Mouse (Mus musculus): Measurements from ENCODE around the gene Iqcd. TPM values are rescaled to one million over a fixed set of nuclear protein-coding genes. Genes with fewer than 3 reads are reported as not detected.

The Iqcd gene
- total RNA-seq, 2 experiments from 2014 or later: not detected

DNA sequence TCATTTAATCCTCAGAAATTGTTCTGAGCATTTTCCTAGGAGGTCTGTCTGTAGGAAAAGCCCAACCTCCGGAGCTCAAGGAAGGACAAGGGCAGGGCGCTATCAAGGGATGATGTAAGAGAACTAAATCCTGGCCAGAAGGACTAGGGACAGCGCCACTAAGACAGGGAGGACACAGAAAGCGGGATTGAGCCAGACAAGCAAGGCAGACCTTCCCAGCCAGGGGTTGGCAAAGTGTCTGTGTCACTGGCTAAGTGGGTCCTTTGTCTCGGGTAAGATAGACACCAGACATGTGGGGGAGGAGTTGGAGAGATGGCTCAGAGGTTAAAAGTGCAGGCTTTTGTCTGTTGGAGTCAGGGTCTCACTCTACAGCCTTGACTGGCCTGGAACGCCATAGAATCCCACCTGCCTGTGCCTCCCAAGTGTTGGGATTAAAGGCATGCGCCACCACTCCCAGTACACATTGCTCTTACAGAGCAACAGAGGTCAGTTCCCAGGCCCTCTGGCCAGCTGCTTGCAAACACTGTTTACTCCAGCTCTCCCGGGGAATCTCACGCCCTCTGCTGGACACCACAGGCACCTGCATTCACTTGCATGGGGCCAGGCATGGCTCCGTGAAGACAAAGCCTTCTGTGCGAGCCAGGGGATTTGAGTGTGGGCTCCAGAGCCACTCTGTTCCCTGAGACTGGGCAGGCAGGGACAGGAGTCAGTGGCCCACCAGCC is 12.3 kb downstream of the Iqcd start:
- no peak for DNase-seq

GRCm38 (mm10) chr5:120602210-120602609 is 13.4 kb downstream of the Iqcd start:
- intact Hi-C loops (cut with DNase I): loop anchor here (10.0 kb wide), 2 partner anchors 347 to 457 kb away; no protein-coding TSS in a partner anchor
- DNase-seq: no peak

More for the DNA sequence above, 12.3 kb downstream of the Iqcd start:
- intact Hi-C loops (cut with DNase I): loop anchor here (10.0 kb wide), 2 partner anchors 346 to 456 kb away; no protein-coding TSS in a partner anchor

- DNase-seq: no peak
- intact Hi-C loops (cut with DNase I): loop anchor here (10.0 kb wide), 2 partner anchors 349 to 459 kb away; no protein-coding TSS in a partner anchor
These were observed 14.7 kb downstream of the Iqcd start for GRCm38 (mm10) chr5:120603515-120603914.

GRCm38 (mm10) chr5:120604839-120605238 is 16.0 kb downstream of the Iqcd start:
- DNase-seq: peak; percentile 81 to 91
- intact Hi-C loops (cut with DNase I): loop anchor here (1.0 to 10.0 kb wide), 4 partner anchors 76 to 460 kb away; no protein-coding TSS in a partner anchor

DNA sequence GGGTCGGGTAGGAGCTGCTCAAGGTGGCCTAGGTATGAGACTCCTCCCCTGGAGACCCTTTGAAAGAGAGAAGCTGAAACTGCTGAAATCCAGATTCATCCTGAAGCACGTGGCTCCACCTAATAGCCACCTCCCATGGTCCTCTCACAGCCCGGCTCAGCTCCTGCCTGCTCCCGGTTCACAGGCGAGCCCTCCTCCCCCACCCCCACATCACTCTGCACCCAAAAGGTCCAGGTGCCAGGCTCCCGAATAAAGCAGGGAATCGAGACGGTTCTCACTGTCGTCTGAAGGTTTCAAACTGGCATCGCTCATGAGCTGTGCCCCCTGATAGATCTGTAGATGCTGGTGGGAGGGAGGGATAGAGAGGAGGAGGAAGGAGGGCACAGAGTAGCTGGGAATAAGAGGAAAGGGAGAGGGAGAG is 16.4 kb downstream of the Iqcd start:
- no peak for DNase-seq

DNA sequence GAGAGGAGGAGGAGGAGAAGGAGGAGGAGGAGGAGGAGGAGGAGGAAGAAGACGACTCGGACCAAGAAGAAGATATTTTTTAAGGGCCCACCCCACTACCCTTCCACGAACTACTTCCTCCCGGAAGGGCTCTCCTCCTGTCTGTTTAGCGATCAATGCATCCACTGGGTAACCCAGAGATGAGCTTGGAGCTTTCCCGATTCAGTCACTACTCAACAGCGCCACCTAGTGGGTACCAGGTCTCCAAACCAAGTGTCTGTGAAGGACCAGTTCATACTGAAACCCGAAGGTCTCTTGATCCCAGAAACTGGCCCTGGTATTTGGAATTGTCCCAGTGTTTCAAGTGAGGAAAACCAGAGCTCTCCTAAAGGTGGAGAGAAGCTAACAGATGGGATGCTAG is 16.9 kb downstream of the Iqcd start:
- intact Hi-C loops (cut with DNase I): loop anchor here (1.0 to 10.0 kb wide), 4 partner anchors 77 to 461 kb away; no protein-coding TSS in a partner anchor
- DNase-seq: peak; percentile 89 to 92

More for the DNA sequence above, 16.4 kb downstream of the Iqcd start:
- intact Hi-C loops (cut with DNase I): loop anchor here (1.0 to 10.0 kb wide), 4 partner anchors 76 to 460 kb away; no protein-coding TSS in a partner anchor

GRCm38 (mm10) chr5:120606590-120607200 is 17.9 kb downstream of the Iqcd start:
- intact Hi-C loops (cut with DNase I): loop anchor here (10.0 kb wide), 2 partner anchors 352 to 462 kb away; no protein-coding TSS in a partner anchor
- DNase-seq: no peak

DNA sequence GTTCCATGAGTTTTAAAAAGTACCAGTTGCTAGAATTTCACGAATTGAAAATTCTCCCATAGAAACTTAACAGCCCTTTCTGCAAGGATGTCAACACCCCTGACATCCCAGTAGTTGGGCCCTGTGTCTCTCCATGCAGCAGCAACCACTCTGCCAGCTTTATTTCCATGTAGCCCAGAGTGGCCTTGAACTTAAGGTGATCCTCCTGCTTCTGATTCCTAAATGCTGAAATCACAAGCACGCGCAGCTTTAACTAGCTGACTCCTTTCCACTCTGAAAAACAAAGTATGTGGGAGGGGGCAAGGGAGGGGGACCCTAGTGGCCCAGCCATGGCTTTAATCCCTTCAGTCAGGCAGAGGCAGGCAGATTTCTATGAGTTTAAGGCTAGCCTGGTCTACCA is 18.5 kb downstream of the Iqcd start:
- DNase-seq: no peak
- intact Hi-C loops (cut with DNase I): loop anchor here (10.0 kb wide), 2 partner anchors 353 to 463 kb away; no protein-coding TSS in a partner anchor

DNA sequence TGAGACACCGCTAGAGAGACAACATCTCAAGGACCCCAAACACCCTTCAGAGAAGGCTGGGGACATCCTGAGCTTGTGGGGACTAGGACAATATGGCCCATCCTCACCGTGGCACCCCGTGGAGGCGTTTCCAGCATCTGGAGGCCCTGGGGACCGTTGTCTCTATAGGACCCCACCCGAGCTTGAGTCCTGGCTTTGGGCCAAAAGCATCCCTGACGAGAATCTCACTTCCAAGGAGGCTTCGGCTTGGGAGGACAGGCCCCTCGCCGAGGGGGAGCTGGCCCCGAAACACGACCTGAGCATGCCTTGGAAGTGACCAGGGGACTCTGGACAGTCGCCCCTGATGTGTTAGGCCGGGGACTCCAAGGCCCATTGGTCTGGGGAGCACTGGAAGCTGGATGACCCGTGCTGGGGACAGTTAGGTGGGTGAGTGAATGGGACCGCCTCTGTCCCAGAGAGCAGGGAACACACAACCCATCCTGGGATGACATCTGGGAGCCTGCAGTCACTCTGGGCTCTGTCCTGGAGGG is 20.5 kb downstream of the Iqcd start:
- intact Hi-C loops (cut with DNase I): loop anchor here (10.0 kb wide), 2 partner anchors 355 to 465 kb away; no protein-coding TSS in a partner anchor
- DNase-seq: no peak

GRCm38 (mm10) chr5:120610906-120611305 is 22.1 kb downstream of the Iqcd start:
- intact Hi-C loops (cut with DNase I): no loop called here
- DNase-seq: no peak

- intact Hi-C loops (cut with DNase I): no loop called here
- no peak for DNase-seq
These were observed 22.6 kb downstream of the Iqcd start for GRCm38 (mm10) chr5:120611416-120611815.

DNA sequence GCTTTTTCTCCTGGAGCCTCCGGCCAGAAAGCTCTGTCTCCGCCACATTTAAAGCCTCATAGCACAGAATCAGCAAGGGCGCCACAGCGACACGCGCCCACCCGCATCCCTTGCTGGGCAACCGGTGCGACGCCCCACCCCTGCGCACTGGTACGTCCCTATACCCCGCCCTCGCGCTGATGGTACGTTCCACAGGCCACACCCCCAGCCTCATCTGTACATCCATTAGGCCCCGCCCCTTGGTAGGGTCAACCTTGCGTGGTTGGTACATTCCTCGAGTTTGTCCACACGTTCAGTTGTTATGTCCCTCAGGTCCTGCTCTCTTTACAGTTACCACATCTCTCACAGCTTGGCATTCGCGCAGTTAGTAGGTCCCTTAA is 23.6 kb downstream of the Iqcd start, which contains the start of the genes Rita1 and Ddx54:
Gene Rita1 (minus strand): TSS at position 148 of the 380 bp plus-strand sequence.
Gene Ddx54 (plus strand): TSS at position 298 of the 380 bp plus-strand sequence.
- intact Hi-C loops (cut with DNase I): no loop called here
- DNase-seq: peak; percentile 97 to 99

DNA sequence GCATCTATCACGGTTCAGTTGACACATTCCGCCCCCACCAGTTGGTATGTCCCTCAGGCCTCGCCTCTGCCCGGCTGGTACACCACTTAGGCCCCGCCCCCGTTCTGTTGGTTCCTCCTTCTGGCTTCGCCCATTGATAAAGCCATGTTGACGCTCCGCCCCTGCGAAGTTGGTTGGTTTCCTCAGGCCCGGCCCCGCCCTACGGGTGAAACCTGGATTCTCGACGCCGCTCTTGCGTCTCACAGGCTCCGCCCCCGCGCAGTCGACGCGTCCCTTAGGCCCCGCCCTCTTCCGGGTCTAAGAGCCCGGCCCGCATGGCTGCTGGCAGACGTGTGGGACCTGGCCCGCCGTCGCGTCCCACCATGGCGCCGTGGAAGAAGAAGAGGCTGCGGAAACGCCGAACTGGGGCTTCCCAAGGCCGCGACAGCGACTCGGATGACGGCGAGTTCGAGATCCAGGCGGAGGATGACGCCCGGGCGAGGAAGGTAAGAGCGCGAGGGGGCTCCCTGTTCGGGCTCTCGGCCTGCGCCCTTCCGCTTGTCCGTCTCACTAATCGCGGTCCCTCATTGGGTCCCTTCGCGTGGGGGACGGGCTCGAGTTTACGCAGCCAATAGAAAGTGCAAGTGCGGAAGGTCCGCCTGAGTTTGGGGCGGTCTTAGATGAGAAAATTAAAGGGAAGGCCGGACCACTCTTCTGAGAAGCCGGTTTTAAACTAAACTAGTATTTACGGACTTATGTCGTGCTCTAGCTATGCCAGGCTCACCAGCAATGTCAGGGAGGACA is 24.2 kb downstream of the Iqcd start:
- intact Hi-C loops (cut with DNase I): no loop called here
- DNase-seq: peak; percentile 99 to 100

- no peak for DNase-seq
- intact Hi-C loops (cut with DNase I): no loop called here
These were observed 27.1 kb downstream of the Iqcd start for GRCm38 (mm10) chr5:120615903-120616302.

DNA sequence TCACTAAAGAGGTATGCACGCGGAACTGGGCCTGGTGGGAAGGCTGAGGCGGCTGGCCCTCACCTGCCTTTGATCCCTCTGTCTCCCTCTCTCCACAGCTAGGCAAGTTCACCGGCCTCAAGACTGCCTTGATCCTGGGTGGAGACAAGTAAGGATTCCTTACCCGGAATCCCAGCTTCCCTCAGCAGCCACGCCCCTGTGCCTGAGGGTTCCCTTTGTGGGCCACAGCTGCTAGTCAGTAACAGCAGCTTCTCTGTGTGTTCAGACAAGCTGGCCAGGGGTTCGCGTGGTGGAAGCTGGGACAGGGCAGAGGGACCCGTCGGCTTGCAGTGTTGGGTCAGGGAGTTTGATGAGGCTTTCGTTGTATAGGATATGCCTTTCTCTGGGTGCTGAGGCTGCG is 30.0 kb downstream of the Iqcd start:
- intact Hi-C loops (cut with DNase I): loop anchor here (1.0 kb wide), 1 partner anchor 128 kb away; no protein-coding TSS in a partner anchor
- DNase-seq: no peak

GRCm38 (mm10) chr5:120619201-120619600 is 30.4 kb downstream of the Iqcd start:
- intact Hi-C loops (cut with DNase I): loop anchor here (1.0 kb wide), 1 partner anchor 127 kb away; no protein-coding TSS in a partner anchor
- DNase-seq: peak; percentile 56 to 76

DNA sequence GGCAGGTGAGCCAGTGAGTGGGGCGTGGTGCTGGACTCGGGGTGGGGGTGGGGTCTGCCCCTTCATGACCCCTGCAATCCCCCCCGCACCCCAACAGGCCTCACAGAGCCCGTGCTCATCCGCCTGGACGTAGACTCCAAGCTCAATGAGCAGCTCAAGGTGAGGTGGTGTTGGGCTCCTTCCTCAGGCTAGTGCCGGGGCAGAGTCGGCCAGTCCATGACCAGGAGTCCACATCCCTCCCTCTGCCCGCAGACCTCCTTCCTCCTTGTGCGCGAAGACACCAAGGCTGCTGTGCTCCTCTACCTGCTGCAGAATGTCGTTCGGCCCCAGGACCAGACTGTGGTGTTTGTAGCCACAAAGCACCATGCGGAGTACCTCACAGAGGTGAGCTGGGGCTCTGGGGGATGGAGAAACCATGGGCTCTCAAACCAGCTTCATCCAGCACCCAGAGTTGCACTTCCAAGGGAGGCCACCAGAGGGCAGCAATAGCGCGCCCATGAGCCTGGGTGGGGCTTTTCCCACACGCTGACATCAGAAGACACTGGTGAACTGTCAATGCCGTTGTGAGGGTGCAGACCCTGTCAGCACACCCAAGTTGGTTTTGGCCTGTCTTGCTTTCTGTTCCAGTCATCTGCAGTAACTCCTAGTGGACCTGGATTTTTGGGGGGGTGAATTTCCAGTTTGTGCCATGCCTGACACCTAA is 31.7 kb downstream of the Iqcd start:
- peak; percentile 79 to 88 for DNase-seq
- intact Hi-C loops (cut with DNase I): loop anchor here (1.0 kb wide), 1 partner anchor 53 kb away; no protein-coding TSS in a partner anchor

DNA sequence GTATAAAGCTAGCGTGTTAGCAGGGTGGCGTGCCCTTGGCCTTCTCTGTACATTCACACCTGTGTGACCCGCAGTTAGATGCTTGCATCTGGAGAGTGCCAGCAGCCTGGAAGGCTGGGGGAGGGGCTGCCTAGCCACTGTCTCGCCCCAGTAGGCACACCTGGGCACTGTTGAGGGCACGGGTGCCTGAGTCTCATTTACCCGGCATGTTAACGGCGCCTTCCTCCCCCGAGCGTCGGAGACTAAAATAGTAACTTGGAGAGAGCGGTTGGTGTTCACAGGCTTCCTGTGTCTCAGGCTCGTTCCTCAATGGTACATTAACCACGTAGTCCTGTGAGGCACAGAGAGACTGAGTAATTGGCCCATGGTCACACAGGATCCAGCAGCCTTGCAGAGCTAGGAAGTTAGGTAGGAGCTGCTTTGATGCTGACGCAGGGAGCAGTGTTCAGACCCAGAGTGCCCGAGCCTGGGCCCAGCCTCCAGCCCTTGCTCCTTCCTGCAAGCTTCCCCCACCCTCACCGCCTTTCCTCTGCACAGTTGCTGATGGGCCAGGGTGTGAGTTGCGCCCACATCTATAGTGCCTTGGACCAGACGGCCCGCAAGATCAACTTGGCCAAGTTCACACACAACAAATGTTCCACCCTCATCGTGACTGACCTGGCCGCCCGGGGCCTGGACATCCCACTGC is 32.4 kb downstream of the Iqcd start:
- DNase-seq: no peak
- intact Hi-C loops (cut with DNase I): no loop called here

GRCm38 (mm10) chr5:120621846-120622197 is 33.0 kb downstream of the Iqcd start:
- DNase-seq: no peak
- intact Hi-C loops (cut with DNase I): no loop called here

Data from heart, postnatal 36 days (tissue).